Mouse (Mus musculus): ENCODE data around the gene Uroc1. TPM values are rescaled to one million over a fixed set of nuclear protein-coding genes. Genes with fewer than 3 reads are reported as not detected.

Gene Uroc1
- under 1 TPM; 0.20 to 0.53 TPM for total RNA-seq (2021)
- long read RNA-seq, experiment 1, partial matches to known transcripts, result 0 of 1 reads
- long read RNA-seq, experiment 1, other reads (novel, unspliced or antisense), result 1 of 1 reads
- long read RNA-seq, experiment 2, result 0 reads

DNA sequence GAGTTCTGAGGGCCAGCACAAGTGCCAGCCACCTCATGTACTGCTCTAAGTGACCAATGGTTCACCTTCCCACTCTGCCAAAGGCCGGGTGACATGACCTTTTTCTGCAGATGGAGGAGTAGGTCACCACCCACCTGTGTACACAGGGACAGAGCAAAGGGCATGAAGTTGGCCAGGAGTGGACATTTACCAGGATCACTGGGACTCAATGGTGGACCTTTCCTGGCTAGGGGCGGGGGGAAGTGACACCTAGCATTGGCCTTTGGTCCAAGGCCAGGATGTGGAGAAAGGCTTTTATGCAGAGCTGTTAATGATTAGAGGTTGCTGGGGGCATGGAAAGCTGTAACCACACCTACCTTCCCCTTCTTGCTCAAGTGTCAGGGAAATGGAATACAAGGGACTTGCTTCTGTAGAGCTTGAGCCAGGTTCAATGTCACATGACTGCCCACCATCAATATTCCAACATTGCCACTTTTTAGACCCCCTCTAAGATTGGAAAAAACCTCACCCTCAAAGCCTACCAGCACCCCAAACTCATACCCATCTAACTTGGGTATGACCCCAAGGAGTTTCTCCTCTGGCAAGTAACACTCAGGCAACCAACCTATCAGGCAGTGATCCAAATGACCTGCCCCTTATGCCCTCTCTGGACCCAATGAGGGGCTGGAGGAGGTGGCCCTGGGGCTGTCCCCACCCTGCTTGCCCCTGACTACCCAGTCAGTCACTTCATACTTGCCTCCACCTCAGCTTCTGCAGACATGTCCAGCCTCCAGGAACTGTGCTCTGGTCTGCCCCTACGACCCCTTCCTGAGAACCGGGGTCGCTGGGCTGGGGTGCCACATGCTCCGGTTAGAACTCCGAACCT is at the start of gene Uroc1:
TSS of gene Uroc1 (plus strand) at position 724 of the 865 bp plus-strand sequence.
- DNase-seq, result no peak

DNA sequence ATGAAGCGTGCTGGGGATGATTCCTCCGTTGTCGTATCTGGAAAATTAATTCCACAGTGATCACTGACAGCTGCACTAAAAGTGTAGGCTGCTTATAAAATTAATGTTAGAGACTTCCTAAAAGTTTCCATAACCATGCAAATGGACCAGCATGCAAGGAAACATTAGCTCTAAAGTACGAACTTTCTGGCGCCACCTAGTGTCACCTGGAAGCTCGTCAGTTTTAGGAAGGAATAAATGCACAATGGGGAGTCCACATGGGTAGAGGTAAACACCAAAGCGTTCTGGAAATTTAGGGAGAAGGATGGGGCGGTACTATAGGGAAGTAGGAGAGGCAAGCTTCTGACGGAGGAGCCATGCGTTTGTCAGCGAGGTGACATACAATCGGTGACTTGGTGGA is 44.8 kb upstream of the Uroc1 start:
- peak; percentile 14 to 35 for DNase-seq

DNA sequence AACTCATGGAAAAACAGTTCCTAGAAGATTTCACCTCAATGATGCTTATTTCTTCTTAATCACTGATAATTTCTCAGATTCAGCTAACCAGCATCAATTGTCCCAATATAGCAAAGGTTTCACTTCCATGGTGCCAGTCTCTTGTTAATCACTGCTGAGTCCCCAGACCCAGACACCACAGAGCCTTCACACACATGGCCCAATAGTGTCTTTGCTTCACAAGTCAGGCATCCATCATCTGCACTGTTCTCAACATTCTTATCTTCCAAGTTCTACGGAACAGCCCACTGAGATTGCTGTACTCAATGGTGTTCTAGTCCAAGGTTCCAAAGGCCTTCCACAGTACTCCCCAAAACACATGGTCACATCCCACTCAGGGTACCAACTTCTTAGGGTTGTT is 32.2 kb upstream of the Uroc1 start, which contains the start of gene BC048671:
TSS of gene BC048671 (plus strand) at position 301 of the 400 bp plus-strand sequence.
- DNase-seq, result no peak

DNA sequence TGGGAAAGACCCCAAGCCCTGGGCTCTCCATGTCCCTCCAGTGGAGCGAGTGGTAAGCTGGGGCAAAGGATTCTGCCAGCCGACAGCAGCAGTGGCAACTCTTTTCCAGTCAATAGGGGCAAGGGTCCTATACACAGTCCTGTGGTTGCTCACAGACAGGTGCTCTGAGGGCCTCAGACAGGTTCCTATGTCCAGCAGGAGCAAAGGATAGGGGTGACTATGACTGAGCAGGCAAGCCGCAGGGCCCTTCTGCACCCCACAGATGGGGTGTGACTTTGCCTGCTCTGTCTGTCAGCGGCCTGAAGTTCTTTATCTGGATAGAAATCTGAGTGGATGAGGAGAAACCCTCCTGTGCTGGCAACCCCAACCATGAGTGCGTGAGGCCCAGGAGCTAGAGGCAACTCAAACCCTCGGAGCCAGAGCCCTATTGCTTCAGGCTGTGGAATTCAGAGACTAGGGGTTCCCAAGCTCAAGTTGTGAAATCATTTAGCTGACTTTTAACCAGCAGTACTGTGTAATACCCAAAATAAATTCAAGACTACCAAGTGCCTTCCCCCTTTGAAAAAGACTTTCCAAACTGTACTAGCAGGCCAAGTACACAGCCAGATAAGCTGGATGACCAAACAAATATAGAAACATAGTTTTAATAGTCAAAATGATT is 26.6 kb upstream of the Uroc1 start:
- no peak for DNase-seq

DNA sequence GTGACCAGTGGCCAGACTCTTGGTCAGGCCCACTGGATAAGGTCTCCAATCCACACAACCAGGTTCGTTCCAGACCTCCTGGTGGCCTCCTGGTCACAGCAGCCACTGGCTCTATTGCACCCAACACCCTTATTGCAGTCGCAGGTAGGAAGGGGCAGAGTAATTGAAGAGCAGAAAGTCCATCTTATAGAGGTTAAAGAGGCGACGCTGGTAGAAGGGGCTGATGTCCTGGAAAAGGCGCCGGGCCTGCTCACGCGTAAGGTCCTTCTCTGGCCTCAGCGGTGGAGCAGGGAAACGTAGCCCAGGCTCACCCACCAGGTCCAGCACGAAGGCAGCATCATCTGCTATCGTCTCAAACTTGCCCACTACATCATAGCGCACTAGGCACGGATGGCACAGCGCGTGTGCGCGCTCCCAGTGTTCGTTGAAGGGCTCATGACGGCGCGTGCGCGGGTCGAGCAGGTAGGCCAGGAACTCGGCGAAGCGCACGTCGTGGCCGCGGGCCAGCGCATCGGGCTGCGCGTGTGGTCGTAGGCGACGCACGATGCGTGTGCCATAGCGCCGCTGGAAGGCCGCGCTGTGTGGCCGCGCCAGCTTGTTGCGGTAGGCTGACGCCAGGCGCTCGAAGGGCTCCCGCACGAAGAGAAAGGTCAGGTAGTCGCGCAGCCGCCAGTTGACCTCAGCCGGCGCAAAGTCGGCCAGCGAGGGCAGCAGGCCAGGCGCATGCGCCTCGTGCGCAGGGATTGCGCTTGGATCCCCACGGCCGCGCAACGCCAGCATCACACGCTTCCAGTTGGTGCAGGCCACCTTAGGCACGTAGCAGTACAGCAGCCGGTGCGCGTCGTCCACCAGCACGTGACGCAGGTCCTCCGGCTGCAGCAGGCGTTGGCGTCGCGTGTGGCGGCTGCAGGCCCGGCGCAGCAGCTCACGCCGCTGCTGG is 24.0 kb upstream of the Uroc1 start:
- no peak for DNase-seq

DNA sequence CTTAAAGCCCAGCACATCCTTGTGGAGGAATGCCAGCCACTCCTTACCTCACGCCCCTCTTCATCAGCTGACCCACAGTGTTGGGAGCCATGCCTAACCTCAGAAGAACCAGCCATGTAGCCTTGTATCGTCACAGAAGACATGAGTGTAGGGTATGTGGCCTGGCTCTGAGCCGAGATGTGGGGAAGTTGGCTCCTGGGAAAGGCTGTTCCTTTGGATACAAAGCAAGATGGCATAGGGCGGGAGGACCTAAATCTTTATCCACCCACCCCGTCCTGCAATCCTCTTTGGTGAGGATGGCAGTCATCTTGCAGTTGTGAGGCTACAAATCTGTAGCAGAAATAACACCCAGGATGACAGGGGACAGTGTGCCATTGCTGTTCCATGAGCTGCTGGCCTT is 17.1 kb upstream of the Uroc1 start:
- no peak for DNase-seq

DNA sequence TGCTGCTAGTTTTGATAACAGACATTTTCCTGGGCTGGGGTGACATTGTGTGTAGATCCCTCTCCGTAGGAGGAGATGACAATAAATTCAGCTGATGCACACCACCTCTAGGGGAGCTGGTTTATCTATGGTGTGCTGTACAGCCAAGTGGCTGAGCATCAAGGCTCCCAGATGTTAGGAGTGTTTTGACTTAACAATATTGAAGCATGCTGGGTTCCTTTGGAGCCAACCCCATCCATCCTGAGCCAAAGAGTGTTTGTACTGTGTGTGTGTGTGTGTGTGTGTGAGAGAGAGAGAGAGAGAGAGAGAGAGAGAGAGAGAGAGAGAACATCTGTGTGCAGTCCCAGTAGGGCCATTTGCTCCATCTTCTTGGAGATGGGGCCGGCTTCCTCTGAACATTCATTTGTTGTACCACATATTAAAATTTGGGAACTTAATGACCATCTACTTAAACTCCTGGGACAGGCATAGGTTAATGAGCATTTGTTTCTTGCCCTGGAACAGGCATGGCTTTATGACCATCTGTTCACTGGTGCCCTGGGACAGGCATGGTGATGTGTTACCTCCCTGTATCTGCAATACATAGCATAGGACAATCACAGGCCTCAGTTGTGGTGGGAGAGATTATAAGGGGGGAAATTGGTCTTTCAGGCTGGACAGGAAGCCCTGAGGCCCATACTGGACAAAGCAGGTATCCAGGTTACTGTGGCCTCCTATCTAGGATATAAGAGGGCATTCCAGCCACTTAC is 15.4 kb upstream of the Uroc1 start:
- no peak for DNase-seq

DNA sequence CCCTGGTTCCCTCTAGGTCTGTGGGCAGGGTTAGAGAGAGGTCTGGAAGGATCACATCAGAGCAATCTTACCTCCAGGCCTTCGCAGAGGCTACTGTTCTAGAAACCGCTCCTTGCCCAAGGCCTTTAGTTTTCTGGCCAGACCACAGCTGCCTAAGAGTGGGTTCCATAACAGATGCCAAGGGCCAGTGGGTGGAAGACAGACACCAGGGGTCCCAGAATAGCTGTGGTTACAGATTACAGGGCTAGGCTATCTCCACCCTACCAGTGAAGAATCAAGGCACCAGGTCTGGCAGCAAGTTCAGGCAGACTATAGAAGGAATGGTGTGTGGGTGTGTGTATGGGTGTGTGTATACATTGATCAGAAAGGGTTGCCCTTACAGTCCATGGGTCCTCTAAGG is 14.1 kb upstream of the Uroc1 start:
- DNase-seq, result no peak

DNA sequence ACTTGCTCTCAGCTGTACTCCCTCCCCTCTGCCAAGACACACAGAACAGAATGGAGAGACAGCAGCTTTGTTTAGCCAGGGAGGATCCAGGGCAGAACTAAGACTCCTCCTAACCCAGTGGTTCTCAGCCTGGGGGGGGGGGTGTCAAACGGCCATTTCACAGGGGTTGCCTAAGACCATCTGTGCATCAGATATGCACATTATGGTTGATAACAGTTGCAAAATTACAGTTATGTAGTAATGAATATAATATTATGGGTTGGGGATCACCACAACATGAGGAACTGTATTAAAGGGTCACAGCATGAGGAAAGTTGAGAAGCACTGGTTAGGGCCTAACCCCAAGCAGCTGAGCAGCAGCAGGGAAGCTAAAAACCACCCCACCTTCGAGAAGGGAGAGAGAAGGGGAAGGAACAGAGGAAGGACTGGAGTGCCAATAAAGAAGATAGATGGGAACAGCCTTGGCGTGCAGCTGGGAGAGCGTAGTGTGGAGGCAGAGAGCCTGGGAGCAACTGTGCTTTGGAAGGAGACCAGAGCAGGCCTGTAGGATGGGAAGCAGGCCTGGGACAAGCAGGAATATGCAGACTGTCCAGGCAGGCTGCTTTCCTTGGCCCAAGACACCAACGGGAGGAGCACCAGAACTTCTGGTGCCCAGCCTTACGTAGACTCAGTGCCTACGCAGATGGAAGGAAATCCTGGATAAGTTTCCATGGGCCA is 13.5 kb upstream of the Uroc1 start:
- no peak for DNase-seq

DNA sequence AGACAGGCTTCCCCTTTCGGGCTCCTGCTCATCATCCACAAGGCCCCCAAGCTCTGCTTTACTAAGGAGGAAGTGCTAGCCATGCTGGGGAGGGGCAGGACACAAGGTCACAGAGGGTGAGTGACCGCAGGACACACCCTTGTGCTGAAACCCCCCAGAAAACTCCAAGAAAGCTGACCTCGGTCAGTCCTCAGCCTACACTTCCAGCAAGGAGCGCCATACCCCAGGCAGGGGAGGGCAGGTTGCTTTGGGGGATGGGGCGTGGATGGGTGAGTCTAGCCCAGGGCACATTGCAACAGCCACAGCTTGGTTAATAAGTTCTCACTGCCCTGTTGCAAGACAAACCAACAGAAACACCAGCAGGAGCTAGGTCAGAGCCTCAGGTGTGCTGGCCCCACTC is 12.7 kb upstream of the Uroc1 start:
- no peak for DNase-seq

DNA sequence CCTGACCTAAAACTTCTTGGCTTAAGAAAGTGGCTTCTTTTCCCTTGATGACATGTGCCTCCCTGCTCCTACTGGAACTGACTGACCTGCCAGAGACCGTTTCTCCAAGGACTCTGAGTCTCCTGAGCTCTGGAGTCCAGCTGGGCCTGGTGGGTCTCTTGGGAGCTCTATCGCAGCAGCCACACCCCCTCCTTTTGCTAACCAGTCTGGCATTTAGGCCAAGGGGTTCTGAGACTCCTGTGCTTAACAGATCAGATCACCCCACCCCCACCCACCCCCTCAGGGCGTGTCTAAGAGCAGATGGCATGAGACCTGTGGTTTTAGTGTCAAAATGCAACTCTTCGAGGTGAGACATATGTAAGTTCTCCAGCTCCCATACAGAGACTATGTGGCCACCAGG is 11.3 kb upstream of the Uroc1 start:
- DNase-seq, result no peak

DNA sequence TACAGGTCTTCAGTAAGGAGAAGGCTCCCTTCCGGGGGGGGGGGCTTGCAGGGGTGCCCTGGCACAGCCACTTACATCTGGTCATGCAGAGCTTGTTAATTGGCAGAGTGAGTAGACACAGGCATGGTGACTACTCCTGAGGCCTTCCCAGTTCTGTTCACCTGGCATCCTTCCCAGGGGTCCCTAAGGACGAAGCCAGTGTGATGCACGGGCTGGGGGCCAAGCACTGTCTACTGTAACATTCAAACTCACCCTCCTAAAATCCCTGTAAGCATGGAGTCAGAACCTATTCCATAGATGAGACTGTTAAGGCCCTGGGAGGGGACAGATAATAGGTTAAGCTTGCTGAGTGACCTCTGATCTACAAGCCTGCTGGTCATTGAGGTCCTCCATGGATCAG is 9.1 kb upstream of the Uroc1 start:
- DNase-seq, result no peak

DNA sequence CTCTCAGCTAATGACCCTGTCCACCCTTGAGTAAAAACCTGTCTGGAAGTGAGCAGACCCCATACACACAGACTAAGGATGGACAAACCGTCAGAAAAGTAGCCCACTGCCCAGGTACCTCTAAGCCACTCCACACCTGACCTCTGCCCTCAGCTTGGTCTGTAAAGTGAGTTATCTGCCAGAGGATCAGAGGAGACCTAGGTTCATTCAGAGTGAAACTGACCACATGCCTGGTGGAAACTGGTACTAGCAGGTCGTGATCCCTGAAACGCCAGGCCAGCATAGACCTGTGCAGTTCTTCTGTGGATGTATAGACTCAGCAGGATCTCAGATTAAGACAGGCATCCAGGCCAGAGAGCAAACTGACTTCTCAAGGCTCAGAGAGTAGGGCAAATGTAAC is 8.6 kb upstream of the Uroc1 start:
- DNase-seq, result no peak

DNA sequence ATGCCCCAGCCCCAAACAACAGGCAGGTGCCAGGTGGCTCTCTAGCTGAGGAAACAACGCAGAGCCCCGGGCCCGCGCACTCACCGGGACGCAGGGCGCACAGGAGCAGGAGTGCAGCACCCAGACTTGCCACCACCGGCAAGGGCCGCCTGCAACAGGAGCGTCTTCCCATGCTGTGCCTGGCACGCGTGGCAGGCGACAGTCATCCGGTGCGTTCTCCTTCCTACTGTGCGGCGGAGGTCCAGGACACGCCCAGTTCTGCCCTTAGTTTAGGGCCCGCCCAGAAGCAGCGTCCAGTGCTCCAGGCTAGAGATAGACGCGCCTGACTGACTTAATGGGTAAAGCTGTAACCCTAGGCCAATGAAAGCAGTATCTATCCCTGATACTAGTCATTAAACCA is 8.1 kb upstream of the Uroc1 start, which contains the start of gene Chst13:
TSS of gene Chst13 (minus strand) at position 195 of the 400 bp plus-strand sequence.
- DNase-seq, result peak; percentile 65 to 67

DNA sequence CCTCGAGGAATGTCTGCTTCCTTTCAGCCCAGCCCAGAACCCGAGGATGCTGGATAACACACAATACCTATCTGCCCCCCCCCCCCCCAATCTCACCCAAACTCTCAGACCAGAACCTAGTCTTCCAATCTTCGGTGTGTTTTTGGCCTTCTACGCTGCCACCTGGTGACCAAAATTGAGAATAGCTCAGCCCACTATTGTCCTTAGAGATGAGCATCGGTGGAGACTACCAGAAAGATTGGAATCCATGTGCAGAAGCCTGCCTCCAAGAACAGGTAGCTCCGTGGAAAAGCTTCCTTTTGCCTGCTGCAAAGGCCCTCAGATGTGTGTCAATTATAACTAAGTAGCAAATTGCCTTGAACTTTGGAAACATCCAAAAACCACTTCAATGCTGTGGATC is 5.4 kb upstream of the Uroc1 start:
- DNase-seq, result peak; percentile 10 to 23

DNA sequence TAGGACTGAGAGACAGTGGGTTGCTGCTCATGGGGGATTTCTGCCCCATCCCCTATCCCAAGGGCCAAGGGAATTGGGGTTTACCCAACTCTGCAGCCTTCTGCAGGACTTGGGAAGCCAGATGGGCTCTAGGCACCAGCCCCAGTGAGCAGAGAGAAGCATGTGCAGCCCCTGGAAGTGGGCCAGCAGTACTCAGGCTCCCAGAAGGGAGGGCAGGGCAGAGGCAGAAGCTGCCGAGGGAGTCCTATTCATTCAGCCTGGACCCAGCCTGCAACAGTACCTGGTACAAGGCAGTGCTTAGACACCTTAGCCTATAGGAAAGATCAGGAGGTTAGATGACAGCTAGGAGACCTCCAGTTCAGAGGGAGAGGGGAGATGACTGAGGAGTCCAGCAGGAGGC is 3.1 kb upstream of the Uroc1 start:
- peak in 1 of 2 experiments; percentile 27 for DNase-seq

DNA sequence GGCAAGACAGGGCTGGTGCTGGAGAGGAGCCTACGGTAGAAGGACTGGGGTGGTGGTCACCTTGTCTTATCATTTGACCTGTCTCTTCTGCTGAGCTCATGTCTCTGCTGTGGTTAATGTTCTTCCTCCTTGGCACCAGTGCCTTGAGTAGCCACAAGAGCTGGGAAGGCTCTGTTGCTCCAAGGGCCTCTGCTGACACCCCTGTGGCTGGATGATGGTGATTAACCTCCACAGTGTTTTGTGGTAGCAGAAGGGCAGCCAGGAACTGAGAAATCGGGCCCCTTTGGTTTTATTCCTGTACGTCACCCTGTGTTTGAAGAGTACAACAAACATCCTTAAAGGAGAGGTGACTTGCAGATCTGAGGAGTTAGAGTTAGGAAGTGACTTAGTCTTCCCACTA is 1.2 kb downstream of the Uroc1 start:
- no peak for DNase-seq

DNA sequence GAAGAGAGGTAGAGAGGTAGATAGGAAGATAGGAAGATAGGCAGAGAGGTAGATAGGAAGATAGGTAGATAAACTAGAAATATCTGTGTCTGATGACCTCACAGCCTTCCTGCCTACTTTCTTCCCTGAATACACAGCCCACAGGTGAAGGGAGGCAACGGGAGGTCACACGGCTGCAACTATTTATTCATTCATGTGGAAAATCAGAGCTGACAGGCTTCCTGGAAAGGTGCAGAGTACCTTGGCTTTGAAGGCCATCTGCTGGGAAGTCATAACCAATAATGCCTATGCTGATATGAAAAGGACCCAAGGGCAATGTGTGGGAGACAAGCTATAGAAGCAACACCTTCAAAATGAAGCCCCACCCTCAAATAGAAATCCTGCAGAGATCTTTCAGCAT is 9.3 kb downstream of the Uroc1 start:
- no peak for DNase-seq

DNA sequence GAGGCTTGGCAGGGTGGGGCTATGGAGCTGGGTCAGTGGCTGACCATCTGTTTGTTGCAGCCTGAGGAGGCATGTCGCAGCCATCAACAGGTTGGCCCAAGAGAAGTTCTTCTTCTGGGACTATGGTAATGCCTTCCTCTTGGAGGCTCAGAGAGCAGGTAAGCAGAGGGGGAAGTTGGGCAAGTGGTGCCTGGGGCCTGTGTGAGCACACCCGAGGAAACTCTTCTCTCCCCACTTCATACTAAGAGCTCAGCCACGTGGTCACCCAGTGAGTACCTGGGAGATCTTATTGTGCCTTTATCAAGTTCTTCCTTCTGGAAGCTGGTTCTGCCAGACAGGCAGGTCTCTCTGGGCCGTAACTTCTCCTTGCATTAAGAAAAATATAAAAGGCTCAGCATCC is 14.1 kb downstream of the Uroc1 start:
- no peak for DNase-seq

DNA sequence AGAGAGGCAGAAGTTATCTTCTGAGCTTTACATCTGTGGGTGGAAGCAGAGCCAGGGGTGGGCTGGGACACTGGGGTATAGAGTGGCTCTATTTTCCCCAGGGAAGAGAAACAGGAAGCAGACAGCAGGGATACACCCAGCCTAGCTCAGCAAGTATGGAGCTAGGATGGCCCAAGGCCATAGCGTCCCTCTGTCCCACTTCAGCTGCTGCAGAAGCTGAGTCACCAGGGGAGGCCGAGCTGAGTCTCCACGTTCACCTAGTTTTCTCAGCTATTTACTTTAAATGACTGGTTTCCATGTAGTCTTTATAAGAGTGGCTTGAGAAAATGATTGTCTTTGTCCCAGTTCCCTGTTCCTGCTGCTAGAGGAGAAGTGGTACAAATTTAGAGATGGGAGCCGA is 15.4 kb downstream of the Uroc1 start:
- peak; percentile 60 for DNase-seq

DNA sequence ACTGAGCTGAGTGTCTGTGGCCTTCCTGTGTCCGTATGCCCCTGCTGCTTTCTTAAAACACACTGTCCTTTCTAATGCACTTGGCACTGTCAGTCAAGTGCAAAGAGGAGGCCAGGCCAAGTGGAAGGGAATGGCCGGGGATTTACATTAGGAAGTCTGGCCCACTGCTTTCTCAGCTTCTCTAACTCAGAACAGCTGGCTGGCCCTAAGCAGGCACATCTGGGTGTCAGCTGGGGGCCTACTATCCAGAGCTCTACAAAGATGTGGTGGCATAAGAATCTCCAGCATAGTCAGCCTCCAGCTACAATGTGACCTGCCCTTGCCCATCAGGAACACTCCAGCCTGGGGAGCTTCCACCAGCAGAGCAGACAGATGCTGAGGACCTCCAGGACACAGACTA is 16.9 kb downstream of the Uroc1 start:
- no peak for DNase-seq
